Mouse (Mus musculus) urinary bladder, postnatal 25 days (tissue): ENCODE measurements around the gene Cdk6.
A peak's percentile ranks its signal among the peaks of the same experiment; 100 is the strongest.
"Not testable (repeated sequence)": the region's sequence is repeated elsewhere in the genome, so short reads cannot be mapped to it uniquely, and the experiment has no call there.

ENCODE experiments used
- DNase-seq: peaks from one replicate; pipeline ENCODE4 v3.0.0; 2022; ENCODE audit warnings: low spot score

The Cdk6 gene

DNA sequence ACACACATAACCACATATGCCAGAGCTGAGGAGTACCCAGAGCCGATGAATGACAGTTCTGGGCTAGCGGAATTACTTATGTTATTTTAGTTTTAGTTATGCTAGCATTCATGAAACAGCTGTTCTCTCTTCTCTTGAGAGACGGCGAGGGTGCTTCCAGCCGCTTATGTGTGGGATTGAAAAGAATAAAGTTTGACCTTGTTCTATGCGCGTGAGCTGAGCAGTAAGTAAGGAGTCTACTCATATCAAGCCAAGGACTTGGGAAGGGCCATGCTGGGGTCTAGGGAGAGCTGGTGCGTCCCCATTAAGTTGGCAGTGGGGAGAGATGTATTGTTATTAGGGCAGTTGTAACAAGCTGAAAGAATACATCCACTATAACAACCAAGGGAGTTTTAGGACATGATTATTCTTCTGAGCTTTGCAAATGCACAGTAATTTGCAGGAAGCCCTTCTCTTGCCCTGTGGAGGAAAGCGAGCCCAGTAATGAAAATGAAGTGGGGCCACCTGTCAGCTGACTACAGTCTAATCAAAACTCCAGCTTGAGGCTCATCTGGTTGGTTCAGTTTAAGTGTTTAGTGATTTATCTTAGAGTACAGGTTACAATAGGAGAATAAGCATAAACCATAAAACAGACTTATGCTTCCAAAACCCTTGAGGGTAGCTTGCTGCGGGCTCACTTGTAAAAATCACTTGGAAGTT lies 170.0 kb downstream of the Cdk6 start:
- no peak for DNase-seq

DNA sequence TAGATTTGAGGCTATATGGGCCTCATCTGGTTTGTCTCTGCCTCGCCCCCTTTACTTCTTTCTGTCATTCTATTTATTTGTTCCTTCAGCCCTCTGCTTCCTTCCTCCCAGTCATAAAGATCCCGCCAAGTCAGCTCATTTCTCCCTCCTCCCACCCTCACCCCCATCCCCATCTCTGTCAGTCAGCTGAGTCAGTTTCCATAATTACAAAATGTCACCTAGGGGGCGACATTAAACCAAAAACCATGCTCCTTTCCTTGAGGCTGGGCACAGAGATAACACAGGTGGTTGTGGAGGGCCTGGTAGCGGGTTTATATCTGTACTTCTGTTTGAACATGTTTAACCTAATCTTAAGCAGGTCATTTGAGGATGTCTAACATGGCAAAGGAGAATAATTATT lies 171.3 kb downstream of the Cdk6 start:
- DNase-seq, result no peak

GRCm38 (mm10) chr5:3514901-3515311 lies 173.6 kb downstream of the Cdk6 start:
- DNase-seq, result no peak

DNA sequence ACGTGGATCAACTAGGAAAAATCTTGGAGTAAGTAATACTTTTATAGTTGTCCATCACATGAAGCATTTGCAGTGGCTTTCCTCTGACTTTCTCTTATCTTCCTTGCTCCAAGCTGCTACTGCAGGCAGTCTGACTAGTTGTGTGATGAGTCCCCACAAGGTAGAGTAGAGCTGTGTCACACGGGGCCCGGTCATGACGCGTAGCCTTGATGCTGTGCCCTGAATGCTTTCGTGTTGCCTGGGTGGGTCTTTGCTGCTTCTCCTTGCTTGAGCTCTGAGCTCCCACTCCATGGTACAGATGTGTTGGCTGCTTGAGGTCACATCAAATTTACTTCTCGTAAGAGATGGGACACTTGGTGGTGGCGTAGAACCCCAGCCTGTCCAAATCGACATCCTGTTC lies 174.2 kb downstream of the Cdk6 start:
- DNase-seq, result no peak

- DNase-seq, result no peak
Measured at GRCm38 (mm10) chr5:3516481-3517075, 175.3 kb downstream of the Cdk6 start.

GRCm38 (mm10) chr5:3520493-3521359 lies 179.4 kb downstream of the Cdk6 start:
- DNase-seq, result no peak

DNA sequence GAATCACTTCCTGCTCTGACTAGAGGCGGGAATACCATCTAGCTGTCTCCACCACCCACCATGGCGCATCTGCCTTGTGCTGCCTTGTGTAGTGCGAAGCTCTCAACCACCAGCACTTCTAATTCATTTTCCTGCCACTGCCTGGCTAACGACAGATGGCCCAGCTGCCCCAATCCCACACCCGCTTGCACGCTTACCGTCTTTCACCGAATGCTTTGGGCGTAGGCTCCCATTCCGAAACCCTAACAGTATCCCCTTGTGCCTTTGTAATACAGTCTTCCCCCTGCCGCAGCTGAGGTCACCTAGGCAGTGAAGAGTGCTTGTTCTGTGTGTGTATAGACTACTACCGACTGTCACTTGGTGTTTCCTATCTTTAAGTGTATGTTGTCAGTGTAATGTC lies 180.5 kb downstream of the Cdk6 start:
- no peak for DNase-seq

DNA sequence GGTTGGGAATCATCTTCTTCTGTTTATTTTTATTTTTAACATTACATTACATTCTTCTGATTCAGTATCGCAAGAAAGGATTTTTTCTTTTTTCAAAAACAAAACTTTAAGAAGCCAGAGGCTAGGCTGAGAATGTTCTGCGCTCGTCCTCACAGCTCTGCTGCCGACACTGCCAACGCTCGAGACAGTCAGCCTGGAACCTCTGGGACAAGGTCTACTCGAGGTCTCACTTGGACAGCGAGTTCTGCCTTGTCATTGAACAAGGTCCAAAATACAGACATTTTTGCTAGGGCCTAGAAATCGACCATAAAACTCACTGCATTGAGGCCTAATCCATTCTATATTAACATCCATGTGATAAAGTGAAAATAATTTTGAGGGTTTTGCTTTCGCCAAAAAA lies 181.5 kb downstream of the Cdk6 start:
- DNase-seq, result no peak

DNA sequence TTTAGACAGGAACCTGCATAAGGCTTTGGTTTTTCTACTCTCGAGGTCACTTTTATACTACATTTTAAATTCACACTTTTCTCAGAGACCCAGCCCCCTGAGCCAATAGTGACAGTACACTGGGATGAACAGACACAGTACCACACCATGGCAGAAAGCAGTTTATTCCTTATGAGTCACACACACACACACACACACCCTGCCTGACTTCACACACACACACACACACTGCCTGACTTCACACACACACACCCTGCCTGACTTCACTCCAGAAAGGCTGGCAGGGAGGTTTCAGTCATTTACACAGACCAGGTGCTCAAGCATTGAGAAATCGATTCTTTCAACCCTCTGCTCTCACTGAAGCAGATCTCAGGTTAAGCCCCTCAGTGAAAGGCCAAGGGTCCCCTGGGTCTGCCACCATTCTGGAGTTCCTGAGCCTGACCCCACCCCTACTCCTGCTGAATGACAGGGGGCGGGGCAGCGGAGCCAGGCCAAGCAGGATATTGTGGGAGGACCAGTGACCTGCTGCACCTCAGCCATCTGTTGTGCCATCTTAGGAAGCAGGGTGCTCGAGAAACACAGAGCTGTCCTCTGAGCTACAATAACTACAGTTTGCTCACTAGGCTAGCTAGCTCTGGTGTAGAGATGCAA lies 185.9 kb downstream of the Cdk6 start:
- no peak for DNase-seq

- no peak for DNase-seq
Measured at GRCm38 (mm10) chr5:3529585-3530189, 188.4 kb downstream of the Cdk6 start.

GRCm38 (mm10) chr5:3532048-3532447 lies 190.8 kb downstream of the Cdk6 start:
- not testable (repeated sequence) for DNase-seq

GRCm38 (mm10) chr5:3536592-3537212 lies 195.4 kb downstream of the Cdk6 start:
- DNase-seq, result no peak

DNA sequence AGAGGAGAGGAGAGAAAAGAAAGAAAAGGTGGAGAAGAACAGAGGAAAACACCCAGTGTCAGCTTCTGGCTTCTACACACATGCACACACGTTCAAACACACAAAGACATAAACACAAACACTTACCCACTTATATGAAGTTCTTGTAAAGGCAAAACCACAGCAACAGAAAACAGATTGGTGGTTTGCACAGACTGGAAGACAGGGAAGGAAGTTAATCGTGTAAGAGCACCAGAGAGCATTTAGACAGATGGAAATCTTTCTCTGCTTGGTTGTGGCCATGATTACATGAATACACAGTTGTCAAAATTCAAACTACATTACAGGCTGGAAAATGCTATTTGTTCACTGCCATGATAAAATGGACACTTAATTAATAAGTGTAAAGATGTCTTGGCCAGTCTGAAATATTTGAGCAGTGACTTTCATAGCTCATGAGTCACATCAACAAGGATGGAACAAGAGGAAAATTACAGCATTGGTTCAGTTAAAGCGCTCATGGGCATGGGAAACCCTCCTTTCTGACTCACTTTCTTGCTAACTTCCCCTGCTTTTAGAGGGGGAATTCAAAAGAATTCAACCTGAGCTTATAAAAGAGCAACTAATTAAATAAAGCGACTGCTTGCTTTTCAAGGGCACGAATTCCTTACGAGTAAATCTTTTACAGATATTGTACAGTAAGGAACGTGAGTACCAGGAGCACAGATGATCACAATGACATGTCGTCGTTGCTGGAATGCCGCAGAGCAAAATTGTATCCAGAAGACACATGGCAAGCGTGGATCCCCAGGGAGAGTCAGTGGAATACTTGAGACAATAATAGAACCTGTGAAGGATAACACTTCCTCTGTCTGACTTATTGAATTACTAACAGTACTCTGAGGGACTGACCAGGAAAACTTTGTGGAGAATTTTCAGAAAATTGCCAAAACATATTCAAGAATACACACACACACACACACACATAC lies 197.5 kb downstream of the Cdk6 start:
- DNase-seq, result no peak

GRCm38 (mm10) chr5:3541871-3542270 lies 200.6 kb downstream of the Cdk6 start:
- DNase-seq, result no peak

- DNase-seq, result peak; percentile 99
Measured at GRCm38 (mm10) chr5:3543629-3544479, 202.6 kb downstream of the Cdk6 start, which contains the start of gene Fam133b. Gene Fam133b, plus strand, starts transcription at chr5:3543833.

- no peak for DNase-seq
Measured at GRCm38 (mm10) chr5:3544480-3544769, 203.1 kb downstream of the Cdk6 start.

GRCm38 (mm10) chr5:3546226-3546625 lies 204.9 kb downstream of the Cdk6 start:
- DNase-seq, result no peak

DNA sequence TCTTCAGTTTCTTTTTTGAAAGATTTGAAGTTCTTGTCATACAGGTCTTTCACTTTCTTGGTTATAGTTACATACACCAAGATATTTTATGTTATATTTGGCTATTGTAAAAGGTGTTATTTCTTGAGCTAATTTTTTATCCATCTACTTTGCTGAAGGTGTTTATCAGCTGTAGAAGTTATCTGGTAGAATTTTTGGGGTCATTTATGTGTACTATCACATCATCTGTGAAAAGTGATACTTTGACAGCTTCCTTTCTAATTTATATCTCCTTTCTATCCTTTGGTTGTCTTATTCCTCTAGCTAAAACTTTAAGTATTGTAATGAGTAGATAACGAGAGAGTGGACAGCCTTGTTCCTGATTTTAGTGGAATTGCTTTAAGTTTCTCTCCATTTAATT lies 210.2 kb downstream of the Cdk6 start:
- no peak for DNase-seq

- DNase-seq, result no peak
Measured at GRCm38 (mm10) chr5:3554198-3554597, 212.9 kb downstream of the Cdk6 start.

- DNase-seq, result no peak
Measured at GRCm38 (mm10) chr5:3571266-3571665, 230.0 kb downstream of the Cdk6 start, which contains the start of gene 1700109H08Rik. Gene 1700109H08Rik, plus strand, starts transcription at chr5:3571566.
